Mouse (Mus musculus) C2C12 (cell line): ENCODE measurements around the gene Cmah.

Experiments
- CTCF ChIP-seq: IDR thresholded peaks from one replicate; pipeline ENCODE4 v1.5.1; 2011; ENCODE audit not compliant: control insufficient read depth, insufficient read depth, insufficient read length
- MAX ChIP-seq: IDR thresholded peaks from one replicate; pipeline ENCODE4 v1.6.1; 2011; ENCODE audit warnings: mild to moderate bottlenecking, control low read depth
- MYOD1 ChIP-seq: IDR thresholded peaks from one replicate; pipeline ENCODE4 v1.6.1; 2011; ENCODE audit warnings: low read depth; ENCODE audit not compliant: control insufficient read depth, insufficient read length
- MYOG ChIP-seq: IDR thresholded peaks from one replicate; pipeline ENCODE4 v1.6.1; 2011; ENCODE audit not compliant: control insufficient read depth, insufficient read length; ENCODE audit errors: extremely low read depth
- USF1 ChIP-seq: IDR thresholded peaks from one replicate; pipeline ENCODE4 v1.6.1; 2011; ENCODE audit warnings: low read depth, mild to moderate bottlenecking, control low read depth, moderate library complexity

DNA sequence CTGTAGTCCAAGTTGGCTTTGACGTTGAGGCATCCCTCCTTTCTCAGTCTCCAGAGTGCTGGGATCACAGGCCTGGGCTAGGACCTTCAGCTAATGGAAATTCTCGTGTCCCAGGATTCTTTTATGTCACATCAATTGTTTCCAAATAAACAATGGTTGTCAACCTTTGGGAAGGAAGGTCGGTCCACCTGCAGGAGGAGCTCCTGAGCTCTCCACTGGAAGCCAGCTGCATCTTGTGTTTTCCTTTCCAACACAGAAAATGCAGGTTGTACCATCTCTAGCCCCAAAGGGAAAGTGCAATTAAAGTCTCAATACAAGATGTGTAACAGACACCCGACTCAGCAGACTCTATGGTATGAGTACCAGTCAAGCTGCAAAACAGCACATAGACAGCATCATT, 21.0 kb upstream of the Cmah start:
- no peak for TF ChIP-seq CTCF
- TF ChIP-seq MAX, result no peak
- no peak for TF ChIP-seq MYOD1
- no peak for TF ChIP-seq USF1
- TF ChIP-seq MYOG, result no peak
